Mouse (Mus musculus) kidney, adult 8-10 months (tissue): ENCODE measurements around the gene Snx29.
"Not testable (repeated sequence)": the region's sequence is repeated elsewhere in the genome, so short reads cannot be mapped to it uniquely, and the experiment has no call there.

Experiments used
- DNase-seq, 2 experiments: peaks; one replicate each; pipeline ENCODE4 v3.0.0; 2022

Snx29 gene

GRCm38 (mm10) chr16:11550043-11550725, 227.5 kb downstream of the Snx29 start:
- no peak for DNase-seq

GRCm38 (mm10) chr16:11561714-11562113, 239.0 kb downstream of the Snx29 start:
- no peak for DNase-seq

- peak in 1 of 2 experiments; percentile 27 for DNase-seq
These were observed 241.1 kb downstream of the Snx29 start for GRCm38 (mm10) chr16:11563846-11564245.

- no peak for DNase-seq
These were observed 242.4 kb downstream of the Snx29 start for GRCm38 (mm10) chr16:11565126-11565525.

GRCm38 (mm10) chr16:11567594-11567993, 244.9 kb downstream of the Snx29 start:
- DNase-seq, result no peak

GRCm38 (mm10) chr16:11568095-11568494, 245.4 kb downstream of the Snx29 start:
- no peak for DNase-seq

GRCm38 (mm10) chr16:11568601-11569000, 245.9 kb downstream of the Snx29 start:
- no peak for DNase-seq

- no peak for DNase-seq
These were observed 246.4 kb downstream of the Snx29 start for GRCm38 (mm10) chr16:11569127-11569526.

GRCm38 (mm10) chr16:11570072-11570471, 247.4 kb downstream of the Snx29 start:
- no peak for DNase-seq

GRCm38 (mm10) chr16:11574517-11574916, 251.8 kb downstream of the Snx29 start:
- no peak for DNase-seq

- not testable (repeated sequence) for DNase-seq
These were observed 253.0 kb downstream of the Snx29 start for GRCm38 (mm10) chr16:11575733-11576132.

- DNase-seq, result no peak
These were observed 255.0 kb downstream of the Snx29 start for GRCm38 (mm10) chr16:11577541-11578255.

- no peak for DNase-seq
These were observed 257.0 kb downstream of the Snx29 start for GRCm38 (mm10) chr16:11579676-11580098.

- no peak for DNase-seq
These were observed 261.4 kb downstream of the Snx29 start for GRCm38 (mm10) chr16:11583941-11584639.

- no peak for DNase-seq
These were observed 266.0 kb downstream of the Snx29 start for GRCm38 (mm10) chr16:11588689-11589088.

GRCm38 (mm10) chr16:11589336-11589735, 266.6 kb downstream of the Snx29 start:
- no peak for DNase-seq

- DNase-seq, result no peak
These were observed 267.3 kb downstream of the Snx29 start for GRCm38 (mm10) chr16:11589782-11590695.

GRCm38 (mm10) chr16:11596599-11596998, 273.9 kb downstream of the Snx29 start:
- DNase-seq, result no peak

GRCm38 (mm10) chr16:11597769-11598168, 275.1 kb downstream of the Snx29 start:
- no peak for DNase-seq

GRCm38 (mm10) chr16:11599523-11599922, 276.8 kb downstream of the Snx29 start:
- DNase-seq, result no peak

- DNase-seq, result no peak
These were observed 278.8 kb downstream of the Snx29 start for GRCm38 (mm10) chr16:11601336-11602082.
